Mouse (Mus musculus): ENCODE data around the gene Slc3a2. TPM values are rescaled to one million over a fixed set of nuclear protein-coding genes. Genes with fewer than 3 reads are reported as not detected.

The Slc3a2 gene
- polyA plus RNA-seq (2012; rRNA removed), result 263 and 265 TPM in 2 replicates

DNA sequence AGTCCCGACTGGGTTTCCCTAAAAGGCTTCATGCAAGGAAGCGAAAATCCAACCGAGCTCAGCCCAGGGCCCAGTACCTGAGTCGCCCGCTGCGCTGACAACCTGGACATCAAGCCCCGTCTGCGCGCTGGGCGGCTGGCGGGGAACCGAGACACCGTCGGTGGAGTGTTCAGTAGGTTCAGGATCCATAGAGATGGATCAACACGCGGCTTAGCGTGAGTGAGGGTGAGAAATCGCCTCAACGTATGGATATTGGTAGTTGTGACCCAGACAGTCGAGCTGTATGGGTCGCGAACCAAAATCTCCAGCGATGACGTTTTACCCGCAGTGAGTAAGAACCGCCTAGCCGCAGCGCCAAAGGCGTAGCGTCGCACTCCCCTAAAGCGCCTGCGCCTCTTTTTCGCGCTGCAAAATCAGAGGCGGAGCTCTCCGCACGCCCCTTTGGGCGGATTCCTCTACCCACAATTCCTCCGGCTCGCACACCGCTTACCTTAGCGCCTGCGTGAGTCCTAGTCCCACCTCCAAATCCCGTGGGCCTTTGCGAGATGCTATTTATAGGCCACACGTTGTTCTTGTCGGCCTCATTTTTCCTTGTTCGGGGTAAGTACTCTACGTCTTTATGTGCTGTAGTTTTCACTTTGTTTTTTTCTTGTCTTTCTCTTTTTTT lies at the start of gene Slc3a2:
Gene Slc3a2 (minus strand): TSS at position 463 of the 667 bp plus-strand sequence.
- WGBS, result under 1% methylated on average over 50 of the region's 50 CpGs
- Histone ChIP-seq H3K4me3 (replicated peaks; ENCODE audit: extremely low read depth, low read depth, low read length) (peak within 1 kb of the TSS; percentile 100), H3K4me1 (ENCODE audit: control insufficient read depth, insufficient read depth, low read length) (no peaks in the 10 kb centered on the region; the same call in none of the 2 replicates)
- TF ChIP-seq CTCF (IDR thresholded peaks at IDR 0.05; ENCODE audit: insufficient read depth, low read length) (no peak), POLR2A (IDR thresholded peaks at IDR 0.05; ENCODE audit: borderline replicate concordance, extremely low read depth, low read depth, low read length) (peak; percentile 88; the same call in 1 of the 2 replicates)
- peak; percentile 93 for DNase-seq

- WGBS, result 12% methylated on average over 29 of the region's 29 CpGs
- Histone ChIP-seq H3K4me1 (ENCODE audit: control insufficient read depth, insufficient read depth, low read length) (peaks cover 19% of the 10 kb centered on the region), H3K4me3 (replicated peaks; ENCODE audit: extremely low read depth, low read depth, low read length) (peak within 1 kb of the TSS; percentile 97)
- peak; percentile 80 for DNase-seq
- TF ChIP-seq POLR2A (IDR thresholded peaks at IDR 0.05; ENCODE audit: borderline replicate concordance, extremely low read depth, low read depth, low read length) (peak; percentile 96), CTCF (IDR thresholded peaks at IDR 0.05; ENCODE audit: insufficient read depth, low read length) (no peak)
These were observed 47.5 kb upstream of the Slc3a2 start, which contains the start of gene Tmem223 for GRCm38 (mm10) chr19:8770567-8771270. Gene Tmem223, plus strand, starts transcription at chr19:8770996.

GRCm38 (mm10) chr19:8765562-8765961 lies 42.4 kb upstream of the Slc3a2 start:
- no peak for DNase-seq
- whole genome bisulfite sequencing, result 95% methylated on average over 9 of the region's 9 CpGs
- Histone ChIP-seq H3K4me1 (ENCODE audit: control insufficient read depth, insufficient read depth, low read length) (peaks cover 4% of the 10 kb centered on the region; the same call in 1 of the 2 replicates), H3K4me3 (replicated peaks; ENCODE audit: extremely low read depth, low read depth, low read length) (no peak overlapping the region)
- TF ChIP-seq POLR2A (IDR thresholded peaks at IDR 0.05; ENCODE audit: borderline replicate concordance, extremely low read depth, low read depth, low read length) (no peak), CTCF (IDR thresholded peaks at IDR 0.05; ENCODE audit: insufficient read depth, low read length) (no peak)

DNA sequence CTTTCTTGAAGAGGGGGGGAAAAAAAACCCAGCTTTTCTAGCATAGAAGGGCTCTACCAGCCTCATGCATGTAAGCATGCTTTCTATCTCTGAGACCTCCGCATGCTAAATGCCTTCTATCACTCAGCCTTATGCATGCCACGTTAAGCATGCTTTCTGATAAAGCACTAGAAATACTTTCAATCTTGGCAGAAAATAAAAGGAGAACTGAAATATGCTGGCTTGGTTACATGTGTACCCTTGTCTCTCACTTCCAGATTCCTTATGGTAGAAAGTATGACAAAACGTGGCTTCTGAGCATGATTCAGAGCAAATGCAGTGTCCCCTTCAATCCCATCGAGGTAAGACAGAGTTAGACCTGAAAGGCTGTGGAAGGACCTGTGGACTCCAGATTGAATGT lies 40.1 kb upstream of the Slc3a2 start:
- 80% methylated on average over 4 of the region's 4 CpGs for WGBS
- Histone ChIP-seq H3K4me3 (replicated peaks; ENCODE audit: extremely low read depth, low read depth, low read length) (no peak overlapping the region), H3K4me1 (ENCODE audit: control insufficient read depth, insufficient read depth, low read length) (peaks cover 4% of the 10 kb centered on the region; the same call in 1 of the 2 replicates)
- DNase-seq, result no peak
- TF ChIP-seq POLR2A (IDR thresholded peaks at IDR 0.05; ENCODE audit: borderline replicate concordance, extremely low read depth, low read depth, low read length), result no peak
- no peak for TF ChIP-seq CTCF (IDR thresholded peaks at IDR 0.05; ENCODE audit: insufficient read depth, low read length)

DNA sequence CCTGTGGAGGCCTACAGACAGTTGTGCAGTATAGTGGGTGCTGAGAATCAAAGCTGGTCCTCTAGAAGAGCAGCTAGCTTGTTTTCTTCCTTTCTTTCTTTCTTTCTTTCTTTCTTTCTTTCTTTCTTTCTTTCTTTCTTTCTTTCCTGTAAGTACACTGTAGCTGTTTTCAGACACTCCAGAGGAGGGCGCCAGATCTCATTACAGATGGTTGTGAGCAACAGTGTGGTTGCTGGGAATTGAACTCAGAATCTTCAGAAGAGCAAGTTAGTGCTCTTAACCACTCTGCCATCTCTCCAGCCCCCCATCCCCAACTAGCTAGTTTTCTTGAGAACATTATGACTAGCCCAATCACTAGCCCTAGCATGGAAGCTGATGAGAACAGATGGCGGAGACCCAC lies 37.6 kb upstream of the Slc3a2 start:
- Histone ChIP-seq H3K4me3 (replicated peaks; ENCODE audit: extremely low read depth, low read depth, low read length) (no peak overlapping the region), H3K4me1 (ENCODE audit: control insufficient read depth, insufficient read depth, low read length) (peaks cover 16% of the 10 kb centered on the region)
- TF ChIP-seq POLR2A (IDR thresholded peaks at IDR 0.05; ENCODE audit: borderline replicate concordance, extremely low read depth, low read depth, low read length) (no peak), CTCF (IDR thresholded peaks at IDR 0.05; ENCODE audit: insufficient read depth, low read length) (no peak)
- 90% methylated on average over 2 of the region's 2 CpGs for WGBS
- DNase-seq, result no peak

DNA sequence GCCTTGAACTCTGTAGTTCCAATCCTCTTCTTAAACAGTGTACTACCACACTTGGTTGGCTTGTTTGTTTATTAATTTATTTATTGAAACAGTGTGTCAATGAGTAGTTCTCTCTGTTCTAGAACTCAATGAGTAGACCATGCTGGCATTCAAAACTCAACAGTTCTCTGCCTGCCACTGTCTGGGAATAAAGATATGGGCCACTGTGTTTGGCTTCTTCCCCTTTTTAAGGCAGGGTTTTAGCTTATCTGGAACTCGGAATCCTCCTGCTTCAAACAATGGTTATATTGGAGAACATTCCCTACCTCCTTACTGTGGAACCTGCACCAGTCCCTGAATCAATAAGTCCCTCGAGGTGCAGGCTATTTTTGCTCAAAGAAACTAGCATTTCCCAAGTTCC lies 35.7 kb upstream of the Slc3a2 start:
- DNase-seq, result no peak
- 76% methylated on average over 2 of the region's 2 CpGs for WGBS
- TF ChIP-seq CTCF (IDR thresholded peaks at IDR 0.05; ENCODE audit: insufficient read depth, low read length) (no peak), POLR2A (IDR thresholded peaks at IDR 0.05; ENCODE audit: borderline replicate concordance, extremely low read depth, low read depth, low read length) (no peak)
- no peak overlapping the region for H3K4me3 ChIP-seq (replicated peaks; ENCODE audit: extremely low read depth, low read depth, low read length)
- peaks cover 17% of the 10 kb centered on the region for H3K4me1 ChIP-seq (ENCODE audit: control insufficient read depth, insufficient read depth, low read length)

- 2% methylated on average over 14 of the region's 14 CpGs for WGBS
These were observed 34.4 kb upstream of the Slc3a2 start for GRCm38 (mm10) chr19:8757471-8757998.

DNA sequence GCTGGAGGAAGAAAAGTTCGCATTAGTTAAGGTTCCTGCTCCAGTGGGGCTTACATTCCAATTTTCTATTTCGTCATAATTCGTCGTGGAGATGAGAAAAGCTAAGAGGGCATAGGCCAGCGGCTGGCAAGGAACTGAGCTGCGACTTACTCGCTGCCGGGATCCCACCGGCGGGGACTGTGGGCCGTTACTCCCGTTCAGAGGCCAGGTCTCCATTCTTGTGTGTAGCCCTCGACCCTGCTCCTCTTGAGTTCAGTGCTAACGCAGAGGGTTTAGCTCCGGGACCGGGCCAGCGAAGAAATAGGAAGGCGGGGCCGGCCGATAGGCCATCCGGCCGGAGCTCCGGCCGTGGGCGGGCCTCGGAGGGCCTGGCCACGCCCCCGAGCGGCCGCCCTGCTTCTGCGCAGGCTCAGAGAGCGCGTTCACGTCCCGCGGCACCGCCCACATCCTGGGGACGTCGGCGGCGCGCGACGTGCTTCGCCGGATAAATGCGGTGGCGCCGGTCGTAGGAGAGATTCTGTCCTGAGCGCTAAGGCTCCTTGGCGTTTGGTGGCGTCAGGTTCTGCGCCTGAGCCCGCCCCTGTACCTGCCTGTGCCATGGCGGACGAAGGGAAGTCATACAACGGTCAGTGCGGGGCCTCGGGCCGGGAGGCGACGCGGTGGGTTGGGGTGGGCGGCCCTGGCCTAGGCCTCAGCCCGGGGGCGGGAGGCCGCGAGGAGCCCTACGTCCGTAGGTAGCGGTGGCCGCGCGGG lies 33.6 kb upstream of the Slc3a2 start, which contains the start of gene Nxf1:
Gene Nxf1 (plus strand): TSS at position 439 of the 753 bp plus-strand sequence.
- TF ChIP-seq CTCF (IDR thresholded peaks at IDR 0.05; ENCODE audit: insufficient read depth, low read length) (no peak), POLR2A (IDR thresholded peaks at IDR 0.05; ENCODE audit: borderline replicate concordance, extremely low read depth, low read depth, low read length) (peak; percentile 94)
- under 1% methylated on average over 75 of the region's 75 CpGs for WGBS
- Histone ChIP-seq H3K4me3 (replicated peaks; ENCODE audit: extremely low read depth, low read depth, low read length) (peak within 1 kb of the TSS; percentile 97), H3K4me1 (ENCODE audit: control insufficient read depth, insufficient read depth, low read length) (peaks cover 17% of the 10 kb centered on the region)
- DNase-seq, result peak; percentile 89

More at GRCm38 (mm10) chr19:8757471-8757998, 34.4 kb upstream of the Slc3a2 start:
- peak overlapping the region; percentile 91 for H3K4me3 ChIP-seq (replicated peaks; ENCODE audit: extremely low read depth, low read depth, low read length)
- H3K4me1 ChIP-seq (ENCODE audit: control insufficient read depth, insufficient read depth, low read length), result peaks cover 17% of the 10 kb centered on the region
- TF ChIP-seq CTCF (IDR thresholded peaks at IDR 0.05; ENCODE audit: insufficient read depth, low read length) (no peak), POLR2A (IDR thresholded peaks at IDR 0.05; ENCODE audit: borderline replicate concordance, extremely low read depth, low read depth, low read length) (no peak)
- no peak for DNase-seq

DNA sequence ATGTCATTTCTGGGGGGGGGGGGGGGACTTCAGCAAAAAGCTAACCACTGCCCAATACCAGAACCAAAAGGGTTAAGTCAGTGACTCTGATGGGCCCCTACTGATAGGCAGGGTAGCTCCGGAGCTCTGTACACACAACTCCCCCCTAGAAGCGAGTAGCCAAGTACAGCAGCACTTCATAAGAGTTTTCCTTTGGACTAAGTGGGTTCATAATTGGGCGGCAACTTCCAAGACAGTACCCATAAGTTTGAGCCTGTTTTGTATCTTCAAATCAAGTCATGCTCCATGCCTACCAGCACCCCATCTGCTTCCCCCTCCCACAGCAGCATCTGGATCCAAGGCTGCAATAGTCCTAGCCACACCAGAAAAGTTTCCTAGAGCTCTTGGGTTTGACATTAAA lies 32.5 kb upstream of the Slc3a2 start:
- TF ChIP-seq CTCF (IDR thresholded peaks at IDR 0.05; ENCODE audit: insufficient read depth, low read length) (no peak), POLR2A (IDR thresholded peaks at IDR 0.05; ENCODE audit: borderline replicate concordance, extremely low read depth, low read depth, low read length) (no peak)
- H3K4me1 ChIP-seq (ENCODE audit: control insufficient read depth, insufficient read depth, low read length), result peaks cover 17% of the 10 kb centered on the region
- DNase-seq, result no peak
- no peak overlapping the region for H3K4me3 ChIP-seq (replicated peaks; ENCODE audit: extremely low read depth, low read depth, low read length)
- 47% methylated on average over 3 of the region's 3 CpGs for WGBS
